Mouse (Mus musculus) G1E (cell line): ENCODE results near the gene Mapk12. TPM values are rescaled to one million over a fixed set of nuclear protein-coding genes. Genes with fewer than 3 reads are reported as not detected.

Source experiments
- ATAC-seq: 2 replicates; pipeline ENCODE4 v1.8.0; 2016; ENCODE audit warnings: mild to moderate bottlenecking; ENCODE audit not compliant: insufficient number of reproducible peaks, poor library complexity, low FRiP score, severe bottlenecking; ENCODE audit errors: extremely low read depth
- DNase-seq: peaks from one replicate; pipeline ENCODE4 v3.0.0; 2012; ENCODE audit warnings: low spot score
- H3K27me3 ChIP-seq: 2 replicates; pipeline ENCODE4 v1.6.1; 2012; ENCODE audit warnings: mild to moderate bottlenecking, low read length, inconsistent platforms; ENCODE audit not compliant: insufficient read depth
- H3K36me3 ChIP-seq: replicated peaks from 2 replicates; pipeline ENCODE3; 2012; ENCODE audit warnings: mild to moderate bottlenecking, inconsistent platforms
- H3K4me1 ChIP-seq: 2 replicates; pipeline ENCODE4 v1.6.1; 2012; ENCODE audit warnings: low read depth, low read length, inconsistent platforms, mixed read lengths; ENCODE audit not compliant: insufficient read depth
- H3K4me3 ChIP-seq: 2 replicates; pipeline ENCODE4 v1.5.1; 2012; ENCODE audit warnings: low read depth, mild to moderate bottlenecking, inconsistent platforms, low read length, moderate library complexity, mixed read lengths
- H3K9me3 ChIP-seq: replicated peaks from 2 replicates; pipeline ENCODE4 v1.6.1; 2012; ENCODE audit warnings: inconsistent platforms
- CTCF ChIP-seq: IDR thresholded peaks from 2 replicates; pipeline ENCODE4 v1.5.1; 2012; ENCODE audit warnings: low read depth, low read length, inconsistent platforms, mixed read lengths
- GATA1 ChIP-seq: IDR thresholded peaks from 2 replicates; pipeline ENCODE4 v1.6.1; 2012; ENCODE audit warnings: borderline replicate concordance, low read length, inconsistent platforms, mixed read lengths
- GATA2 ChIP-seq: IDR thresholded peaks from 2 replicates; pipeline ENCODE4 v1.6.1; 2012; ENCODE audit warnings: low read depth, low read length, inconsistent platforms, borderline replicate concordance
- POLR2AphosphoS5 ChIP-seq: IDR thresholded peaks from 2 replicates; pipeline ENCODE4 v1.6.1; 2012; ENCODE audit warnings: low read depth, low read length, inconsistent platforms; ENCODE audit not compliant: insufficient replicate concordance
- TAL1 ChIP-seq: conservative IDR thresholded peaks from 2 replicates; pipeline ENCODE4 v1.6.1; 2012; ENCODE audit warnings: low read depth, low read length, inconsistent platforms, mixed read lengths
- polyA plus RNA-seq: library from polyadenylated mRNA; stranded (reverse); fragments of >175 nt; gene quantifications from 2 replicates; pipeline ENCODE4 v1.2.3, GENCODE M21; 2012
- total RNA-seq, 2 experiments: library from RNA; stranded (forward) in 1 of 2; stranded (reverse) in 1 of 2; fragments of 200-1000 nt in 1 of 2; fragments of >200 nt in 1 of 2; fragmentation: Nextera tagmentation in 1 of 2; gene quantifications; 2 replicates each; pipeline ENCODE4 v1.2.3; 2014 to 2017

Mapk12 gene
- total and polyA plus RNA-seq, 3 experiments = 0.16 TPM; not detected in 2

GRCm38 (mm10) chr15:89180571-89181229 is 40.2 kb upstream of the Mapk12 start, which contains the start of gene Plxnb2:
Plxnb2 (minus strand) TSS chr15:89180788.
- no peak for TF ChIP-seq GATA1
- no peak for TF ChIP-seq CTCF
- TF ChIP-seq POLR2AphosphoS5 = no peak
- TF ChIP-seq TAL1 = no peak
- no peak for TF ChIP-seq GATA2
- Histone ChIP-seq H3K9me3 (peaks cover 7% of the 10 kb centered on the region), H3K4me3 (peak within 1 kb of the TSS; percentile 72), H3K36me3 (peaks cover 14% of the 10 kb centered on the region), H3K27me3 (peaks cover 16% of the 10 kb centered on the region; the same call in 1 of the 2 replicates), H3K4me1 (peaks cover 47% of the 10 kb centered on the region)
- ATAC-seq (no peak), DNase-seq (no peak)

- Histone ChIP-seq H3K9me3 (peaks cover 7% of the 10 kb centered on the region), H3K27me3 (peaks cover 20% of the 10 kb centered on the region), H3K4me3 (peak overlapping the region; percentile 72), H3K4me1 (peaks cover 47% of the 10 kb centered on the region), H3K36me3 (peaks cover 8% of the 10 kb centered on the region)
- TF ChIP-seq GATA1 (no peak), CTCF (no peak), GATA2 (no peak), TAL1 (no peak), POLR2AphosphoS5 (no peak)
- DNase-seq (no peak), ATAC-seq (no peak)
Observed at GRCm38 (mm10) chr15:89180081-89180541, 39.6 kb upstream of the Mapk12 start.

- no peak for DNase-seq
- ATAC-seq = no peak
- H3K4me1 ChIP-seq = peaks cover 47% of the 10 kb centered on the region
- TF ChIP-seq POLR2AphosphoS5 = no peak
- no peak for TF ChIP-seq GATA1
- TF ChIP-seq CTCF = no peak
- no peak for TF ChIP-seq GATA2
- TF ChIP-seq TAL1 = no peak
- H3K4me3 ChIP-seq = peak overlapping the region; percentile 72; the same call in 1 of the 2 replicates
- peaks cover 3% of the 10 kb centered on the region for H3K36me3 ChIP-seq
- H3K27me3 ChIP-seq = peaks cover 25% of the 10 kb centered on the region
- H3K9me3 ChIP-seq = peaks cover 7% of the 10 kb centered on the region
Observed at GRCm38 (mm10) chr15:89179630-89179964, 39.1 kb upstream of the Mapk12 start.

GRCm38 (mm10) chr15:89178954-89179629 is 38.6 kb upstream of the Mapk12 start:
- DNase-seq (peak; percentile 93), ATAC-seq (peak; percentile 80)
- Histone ChIP-seq H3K9me3 (peaks cover 7% of the 10 kb centered on the region), H3K4me3 (peak overlapping the region; percentile 41; the same call in 1 of the 2 replicates), H3K27me3 (peaks cover 28% of the 10 kb centered on the region), H3K4me1 (peaks cover 48% of the 10 kb centered on the region), H3K36me3 (no peaks in the 10 kb centered on the region)
- TF ChIP-seq CTCF (no peak), GATA1 (no peak), GATA2 (no peak), TAL1 (no peak), POLR2AphosphoS5 (no peak)

- peaks cover 7% of the 10 kb centered on the region for H3K9me3 ChIP-seq
- ATAC-seq (no peak), DNase-seq (no peak)
- peaks cover 35% of the 10 kb centered on the region for H3K27me3 ChIP-seq
- peaks cover 55% of the 10 kb centered on the region for H3K4me1 ChIP-seq
- TF ChIP-seq TAL1 (no peak), GATA2 (no peak), POLR2AphosphoS5 (no peak), CTCF (no peak), GATA1 (no peak)
- H3K4me3 ChIP-seq = peak overlapping the region; percentile 41; the same call in 1 of the 2 replicates
- no peaks in the 10 kb centered on the region for H3K36me3 ChIP-seq
Observed at GRCm38 (mm10) chr15:89178260-89178860, 37.9 kb upstream of the Mapk12 start.
